ENCODE assay signal across 13 mouse cellular contexts in the genomic region with DNA sequence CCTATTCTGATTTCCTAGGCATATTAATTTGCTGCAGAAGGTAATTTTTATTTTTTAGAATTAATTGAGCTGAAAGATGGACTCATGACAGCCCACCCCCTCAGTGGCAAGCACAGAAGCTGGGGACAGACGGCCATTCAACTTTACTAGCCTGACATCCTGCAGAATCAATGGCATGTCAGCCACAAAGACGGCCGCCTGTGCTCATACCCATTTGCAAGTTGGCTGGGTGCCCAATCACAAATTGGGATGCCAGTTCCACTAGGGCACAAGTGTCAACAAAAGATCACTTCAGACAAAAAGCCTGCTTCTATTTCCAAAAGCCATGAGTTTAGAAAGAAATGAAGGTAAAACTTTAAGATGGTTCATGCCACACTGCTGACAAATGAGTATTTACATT.
DNase-seq lines count a peak whose midpoint lies in the region; ATAC-seq lines count a peak whose summit lies in the region.
"Had no signal": no experiment of that assay in that cellular context is flagged by ENCODE, and none has a peak within 500 bp of the region (broad histone marks: within the 10 kb centered on the region; RNA-seq: fewer than 3 reads in every experiment).

No protein-coding gene starts in this region.

- H3K27me3 ChIP-seq in forebrain, embryonic 15.5 days, result no peaks in the 10 kb centered on the region
- H3K27me3 ChIP-seq in midbrain, embryonic 12.5 days, result no peaks in the 10 kb centered on the region
- H3K27me3 ChIP-seq: embryonic facial prominence, embryonic 15.5 days; heart, embryonic 13.5 days had no signal

- H3K9ac ChIP-seq in forebrain, embryonic 15.5 days (replicated peaks), result no peak overlapping the region
- H3K9ac ChIP-seq in midbrain, embryonic 12.5 days (replicated peaks), result no peak overlapping the region
- H3K9ac ChIP-seq: embryonic facial prominence, embryonic 15.5 days; heart, embryonic 13.5 days had no signal

- no peaks in the 10 kb centered on the region for H3K36me3 ChIP-seq in forebrain, embryonic 15.5 days
- no peaks in the 10 kb centered on the region for H3K36me3 ChIP-seq in midbrain, embryonic 12.5 days
- H3K36me3 ChIP-seq: embryonic facial prominence, embryonic 15.5 days; heart, embryonic 13.5 days; limb, embryonic 10.5 days had no signal

- peaks cover 16% of the 10 kb centered on the region for H3K4me1 ChIP-seq in forebrain, embryonic 15.5 days
- H3K4me1 ChIP-seq in midbrain, embryonic 12.5 days, result peaks cover 3% of the 10 kb centered on the region; the same call in 1 of the 2 replicates
- H3K4me1 ChIP-seq: embryonic facial prominence, embryonic 15.5 days; heart, embryonic 13.5 days; limb, embryonic 10.5 days had no signal

- peak; percentile 92 for ATAC-seq in forebrain, embryonic 15.5 days (replicated peaks)
- ATAC-seq in midbrain, embryonic 12.5 days (ENCODE audit: low FRiP score, low read depth), result peak; percentile 80
- ATAC-seq in megakaryocyte, adult 5-6 weeks (ENCODE audit: poor library complexity, severe bottlenecking), result no peak
- no peak for ATAC-seq in monocyte, adult 5-6 weeks (replicated peaks; ENCODE audit: insufficient number of reproducible peaks, low FRiP score, low TSS enrichment, poor library complexity, severe bottlenecking)

- intact Hi-C loops in left cerebral cortex, postnatal 14 days (cut with DNase I), result no loop called here

- no peaks in the 10 kb centered on the region for H3K9me3 ChIP-seq in forebrain, embryonic 15.5 days
- H3K9me3 ChIP-seq in midbrain, embryonic 12.5 days, result no peaks in the 10 kb centered on the region
- H3K9me3 ChIP-seq: embryonic facial prominence, embryonic 15.5 days; heart, embryonic 13.5 days; limb, embryonic 10.5 days had no signal

- H3K4me2 ChIP-seq in forebrain, embryonic 15.5 days (replicated peaks), result no peak overlapping the region
- no peak overlapping the region for H3K4me2 ChIP-seq in midbrain, embryonic 12.5 days (replicated peaks)
- H3K4me2 ChIP-seq: embryonic facial prominence, embryonic 15.5 days; heart, embryonic 13.5 days had no signal

- H3K27ac ChIP-seq in forebrain, embryonic 15.5 days (replicated peaks), result no peak overlapping the region
- H3K27ac ChIP-seq in midbrain, embryonic 12.5 days (replicated peaks), result no peak overlapping the region
- H3K27ac ChIP-seq: embryonic facial prominence, embryonic 15.5 days; heart, embryonic 13.5 days; limb, embryonic 10.5 days had no signal

- DNase-seq in left cerebral cortex, postnatal 14 days (ENCODE audit: low spot score in 2 of 2), result peak; percentile 2 to 20
- DNase-seq in left cerebral cortex, adult 18-20 months (ENCODE audit: low spot score in 2 of 2), result no peak
- DNase-seq in cerebellum, adult 11-12 months, result peak; percentile 5
- DNase-seq in spleen, postnatal 14 days (ENCODE audit: low spot score in 2 of 2), result no peak
- DNase-seq: kidney, adult 9 months; lung, postnatal 14 days had no signal

- no peak overlapping the region for H3K4me3 ChIP-seq in forebrain, embryonic 15.5 days
- H3K4me3 ChIP-seq in midbrain, embryonic 12.5 days, result no peak overlapping the region
- H3K4me3 ChIP-seq: embryonic facial prominence, embryonic 15.5 days; heart, embryonic 13.5 days; limb, embryonic 10.5 days had no signal

- 6% methylated on average over 3 of the region's 3 CpGs for WGBS in forebrain, embryonic 15.5 days
- 45% methylated on average over 3 of the region's 3 CpGs for WGBS in midbrain, embryonic 12.5 days

Comparison
In these comparisons a context has a peak if more than half of its experiments do, and no peak if none do; other contexts are left out.
1. DNase-seq: peak in left cerebral cortex, postnatal 14 days (2 of 2) and cerebellum, adult 11-12 months (single experiment); none in left cerebral cortex, adult 18-20 months (0 of 2) and spleen, postnatal 14 days (0 of 2).
2. ATAC-seq: peak in forebrain, embryonic 15.5 days (single experiment) and midbrain, embryonic 12.5 days (single experiment); none in megakaryocyte, adult 5-6 weeks (single experiment) and monocyte, adult 5-6 weeks (single experiment).